Mouse (Mus musculus): ENCODE measurements around the gene Mical3. TPM values are rescaled to one million over a fixed set of nuclear protein-coding genes. Genes with fewer than 3 reads are reported as not detected.

The Mical3 gene
- total RNA-seq, 2 experiments from 2014 or later: 53.3 to 71.9 TPM

DNA sequence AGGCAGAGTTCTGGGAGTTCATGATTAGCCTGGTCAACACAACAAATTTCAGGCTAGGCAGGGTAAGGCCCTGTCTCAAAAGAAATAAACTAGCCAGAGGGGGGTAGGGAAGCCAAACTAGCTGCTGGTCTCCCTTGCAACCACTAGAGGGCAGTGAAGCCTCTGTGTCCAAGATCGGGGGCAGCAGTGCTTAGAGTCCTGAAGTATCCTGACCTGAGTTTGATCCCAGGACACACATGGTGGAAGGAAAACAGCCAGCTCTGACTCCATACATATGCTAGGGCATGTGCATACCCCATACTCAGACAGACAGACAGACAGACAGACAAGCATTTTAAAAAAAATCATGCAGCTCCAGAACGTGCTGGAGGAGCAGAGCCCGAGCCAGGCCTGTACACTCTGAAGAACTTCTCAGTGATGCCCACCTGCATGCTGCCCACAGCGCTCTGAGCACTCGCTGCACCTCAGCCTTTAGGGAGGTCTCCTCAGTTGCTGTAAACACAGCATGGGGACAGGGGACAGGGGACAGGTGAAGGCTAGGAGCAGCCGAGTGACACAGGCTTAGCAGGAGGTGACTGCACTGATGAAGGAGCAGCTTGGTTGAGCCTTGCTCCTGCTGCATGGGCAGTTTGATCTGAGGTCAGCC is 232.5 kb downstream of the Mical3 start:
- intact Hi-C loops (cut with DNase I): loop anchor here (2.0 to 10.0 kb wide), 3 partner anchors 54 to 280 kb away; partner anchors contain the start of gene Mical3
- TF ChIP-seq CTCF (IDR thresholded peaks at IDR 0.05): peak; percentile 87
- H3K4me3 ChIP-seq: no peak overlapping the region
- no peak overlapping the region for H3K27ac ChIP-seq
- DNase-seq: peak; percentile 56

DNA sequence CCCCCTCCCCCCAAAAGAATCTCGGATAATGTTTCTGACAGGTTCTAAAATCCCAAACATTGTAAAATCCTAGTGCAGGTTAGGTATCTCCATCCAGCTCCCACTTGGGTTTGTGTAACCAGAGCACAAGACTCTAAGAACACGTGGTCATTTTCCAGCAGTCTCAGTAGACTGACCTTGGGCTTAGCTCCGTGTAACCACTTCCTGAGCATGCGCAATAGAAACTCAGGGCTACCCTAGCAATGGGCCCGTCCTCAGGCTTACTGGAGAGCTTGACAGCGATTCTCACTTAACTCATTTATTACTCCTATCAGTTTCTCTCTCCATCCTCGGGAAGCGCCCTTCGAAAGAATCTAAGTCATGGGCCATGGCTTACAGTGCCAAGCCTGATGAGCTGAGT is 236.3 kb downstream of the Mical3 start:
- TF ChIP-seq CTCF (IDR thresholded peaks at IDR 0.05): no peak
- DNase-seq: no peak
- Histone ChIP-seq H3K27ac (no peak overlapping the region), H3K4me3 (no peak overlapping the region)
- intact Hi-C loops (cut with DNase I): loop anchor here (10.0 kb wide), 1 partner anchor 240 kb away; the partner anchor contains the start of gene Mical3

DNA sequence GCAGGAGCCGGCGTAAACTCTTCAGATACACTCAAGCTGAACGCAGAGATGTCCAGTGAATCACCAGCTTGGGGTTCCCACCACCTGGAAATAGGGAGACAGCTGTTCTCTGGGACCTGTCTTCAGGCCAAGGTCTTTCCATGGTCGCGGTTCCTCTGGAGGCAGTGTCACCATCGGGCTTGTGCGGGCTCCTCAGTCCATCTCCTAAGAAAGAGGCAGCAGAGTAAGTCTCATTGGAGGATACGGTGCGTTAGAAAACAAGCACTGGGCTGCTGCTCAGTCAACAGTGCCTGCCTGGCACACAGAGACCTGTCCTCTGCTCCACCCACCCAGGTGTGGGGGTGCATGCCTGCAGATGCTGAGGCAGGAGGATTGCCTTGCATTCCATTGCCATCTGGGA is 236.7 kb downstream of the Mical3 start:
- TF ChIP-seq CTCF (IDR thresholded peaks at IDR 0.05): no peak
- Histone ChIP-seq H3K27ac (no peak overlapping the region), H3K4me3 (no peak overlapping the region)
- DNase-seq: no peak
- intact Hi-C loops (cut with DNase I): loop anchor here (10.0 kb wide), 1 partner anchor 241 kb away; the partner anchor contains the start of gene Mical3

DNA sequence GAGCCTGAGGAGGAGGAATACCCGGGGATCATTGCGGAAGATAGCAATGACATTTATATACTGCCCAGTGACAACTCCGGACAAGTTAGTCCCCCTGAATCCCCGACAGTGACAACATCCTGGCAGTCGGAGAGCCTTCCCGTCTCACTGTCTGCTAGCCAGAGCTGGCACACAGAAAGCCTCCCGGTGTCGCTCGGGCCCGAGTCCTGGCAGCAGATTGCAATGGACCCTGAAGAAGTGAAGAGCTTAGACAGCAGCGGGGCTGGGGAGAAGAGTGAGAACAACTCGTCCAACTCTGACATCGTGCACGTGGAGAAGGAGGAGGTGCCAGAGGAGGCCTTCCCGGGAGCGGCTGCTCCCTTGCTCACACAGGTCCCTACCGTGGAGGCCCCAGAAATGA is 244.1 kb downstream of the Mical3 start:
- intact Hi-C loops (cut with DNase I): no loop called here

GRCm38 (mm10) chr6:120884436-120884835 is 246.4 kb downstream of the Mical3 start:
- TF ChIP-seq CTCF (IDR thresholded peaks at IDR 0.05): no peak
- intact Hi-C loops (cut with DNase I): no loop called here
- no peak for DNase-seq
- no peak overlapping the region for H3K27ac ChIP-seq
- no peak overlapping the region for H3K4me3 ChIP-seq

More for the DNA sequence above, 244.1 kb downstream of the Mical3 start:
- DNase-seq: no peak
- TF ChIP-seq CTCF (IDR thresholded peaks at IDR 0.05): no peak
- no peak overlapping the region for H3K4me3 ChIP-seq
- no peak overlapping the region for H3K27ac ChIP-seq

Other genes with a start within 250 kb of the Mical3 start
- gene Bid, start 214.1 kb downstream of the Mical3 start, total RNA-seq (2021): under 1 TPM; 0.45 to 0.89 TPM
- 1 to 10 TPM; 3.5 to 3.8 TPM for gene Pex26, start 52.7 kb upstream of the Mical3 start, total RNA-seq (2021)
- 100 to 1,000 TPM; 201 to 248 TPM for gene Tuba8, start 79.7 kb upstream of the Mical3 start, total RNA-seq (2021)
- 1 to 10 TPM in 1 of 2 experiments, under 1 TPM in 1; 0.89 to 1.5 TPM for gene Usp18, start 114.9 kb upstream of the Mical3 start, total RNA-seq (2021)
- gene Slc6a13, start 169.2 kb upstream of the Mical3 start, total RNA-seq (2021): under 1 TPM; 0.20 to 0.46 TPM
- under 1 TPM; 0.11 to 0.20 TPM for gene Slc6a12, start 212.1 kb upstream of the Mical3 start, total RNA-seq (2021)

All from gastrocnemius, adult 2 months (tissue).